Mouse (Mus musculus): ENCODE measurements around the gene Ocln. TPM values are rescaled to one million over a fixed set of nuclear protein-coding genes. Genes with fewer than 3 reads are reported as not detected.

Ocln gene
- polyA plus RNA-seq, 1 experiment = 0.42 TPM

- Histone ChIP-seq H3K36me3 (ENCODE audit: control insufficient read depth, insufficient read depth) (no peaks in the 10 kb centered on the region), H3K4me3 (ENCODE audit: insufficient read depth, poor library complexity, severe bottlenecking) (no peak overlapping the region), H3ac (ENCODE audit: control insufficient read depth, insufficient read length, low read depth) (no peak overlapping the region), H3K27me3 (ENCODE audit: control insufficient read depth, insufficient read depth, insufficient read length) (no peaks in the 10 kb centered on the region), H3K79me2 (ENCODE audit: control insufficient read depth, insufficient read depth) (no peaks in the 10 kb centered on the region), H3K79me3 (ENCODE audit: low read depth) (no peaks in the 10 kb centered on the region)
- TF ChIP-seq USF1 (IDR thresholded peaks at IDR 0.05; ENCODE audit: low read depth) = no peak
- TF ChIP-seq CEBPB (IDR thresholded peaks at IDR 0.05; ENCODE audit: low read depth) = peak; percentile 24
Observed at GRCm38 (mm10) chr13:100525935-100526648, 26.4 kb downstream of the Ocln start.

GRCm38 (mm10) chr13:100524896-100525295 is 27.6 kb downstream of the Ocln start:
- Histone ChIP-seq H3K4me3 (ENCODE audit: insufficient read depth, poor library complexity, severe bottlenecking) (no peak overlapping the region), H3K79me2 (ENCODE audit: control insufficient read depth, insufficient read depth) (no peaks in the 10 kb centered on the region), H3K27me3 (ENCODE audit: control insufficient read depth, insufficient read depth, insufficient read length) (no peaks in the 10 kb centered on the region), H3K36me3 (ENCODE audit: control insufficient read depth, insufficient read depth) (no peaks in the 10 kb centered on the region), H3K79me3 (ENCODE audit: low read depth) (no peaks in the 10 kb centered on the region), H3ac (ENCODE audit: control insufficient read depth, insufficient read length, low read depth) (no peak overlapping the region)
- no peak for TF ChIP-seq CTCF (IDR thresholded peaks at IDR 0.05; ENCODE audit: control insufficient read depth, insufficient read depth, insufficient read length)

GRCm38 (mm10) chr13:100523698-100524097 is 28.8 kb downstream of the Ocln start:
- Histone ChIP-seq H3K27me3 (ENCODE audit: control insufficient read depth, insufficient read depth, insufficient read length) (no peaks in the 10 kb centered on the region), H3K79me2 (ENCODE audit: control insufficient read depth, insufficient read depth) (no peaks in the 10 kb centered on the region), H3K36me3 (ENCODE audit: control insufficient read depth, insufficient read depth) (no peaks in the 10 kb centered on the region), H3K4me3 (ENCODE audit: insufficient read depth, poor library complexity, severe bottlenecking) (no peak overlapping the region), H3K79me3 (ENCODE audit: low read depth) (no peaks in the 10 kb centered on the region), H3ac (ENCODE audit: control insufficient read depth, insufficient read length, low read depth) (no peak overlapping the region)
- TF ChIP-seq USF1 (IDR thresholded peaks at IDR 0.05; ENCODE audit: low read depth) (no peak), CTCF (IDR thresholded peaks at IDR 0.05; ENCODE audit: control insufficient read depth, insufficient read depth, insufficient read length) (no peak), FOSL1 (IDR thresholded peaks at IDR 0.05; ENCODE audit: insufficient read depth, low read length, poor library complexity, severe bottlenecking) (no peak), MYOG (IDR thresholded peaks at IDR 0.05; ENCODE audit: control insufficient read depth, extremely low read depth, insufficient read length) (no peak), MYOD1 (IDR thresholded peaks at IDR 0.05; ENCODE audit: control insufficient read depth, insufficient read length, low read depth) (no peak), CEBPB (IDR thresholded peaks at IDR 0.05; ENCODE audit: low read depth) (no peak), MAX (IDR thresholded peaks at IDR 0.05) (no peak)

- no peaks in the 10 kb centered on the region for H3K27me3 ChIP-seq (ENCODE audit: control insufficient read depth, insufficient read depth, insufficient read length)
- no peaks in the 10 kb centered on the region for H3K79me2 ChIP-seq (ENCODE audit: control insufficient read depth, insufficient read depth)
- TF ChIP-seq MAX (IDR thresholded peaks at IDR 0.05) = peak; percentile 73
- no peak for TF ChIP-seq USF1 (IDR thresholded peaks at IDR 0.05; ENCODE audit: low read depth)
- no peaks in the 10 kb centered on the region for H3K36me3 ChIP-seq (ENCODE audit: control insufficient read depth, insufficient read depth)
- no peak overlapping the region for H3K4me3 ChIP-seq (ENCODE audit: insufficient read depth, poor library complexity, severe bottlenecking)
- H3K79me3 ChIP-seq (ENCODE audit: low read depth) = no peaks in the 10 kb centered on the region
- no peak overlapping the region for H3ac ChIP-seq (ENCODE audit: control insufficient read depth, insufficient read length, low read depth)
Observed at GRCm38 (mm10) chr13:100521724-100522591, 30.6 kb downstream of the Ocln start.

GRCm38 (mm10) chr13:100519162-100519561 is 33.4 kb downstream of the Ocln start:
- Histone ChIP-seq H3K4me3 (ENCODE audit: insufficient read depth, poor library complexity, severe bottlenecking) (no peak overlapping the region), H3ac (ENCODE audit: control insufficient read depth, insufficient read length, low read depth) (no peak overlapping the region), H3K36me3 (ENCODE audit: control insufficient read depth, insufficient read depth) (no peaks in the 10 kb centered on the region), H3K79me2 (ENCODE audit: control insufficient read depth, insufficient read depth) (no peaks in the 10 kb centered on the region), H3K27me3 (ENCODE audit: control insufficient read depth, insufficient read depth, insufficient read length) (no peaks in the 10 kb centered on the region), H3K79me3 (ENCODE audit: low read depth) (no peaks in the 10 kb centered on the region)
- TF ChIP-seq MYOD1 (IDR thresholded peaks at IDR 0.05; ENCODE audit: control insufficient read depth, insufficient read length, low read depth) (no peak), MAX (IDR thresholded peaks at IDR 0.05) (no peak), CTCF (IDR thresholded peaks at IDR 0.05; ENCODE audit: control insufficient read depth, insufficient read depth, insufficient read length) (no peak), FOSL1 (IDR thresholded peaks at IDR 0.05; ENCODE audit: insufficient read depth, low read length, poor library complexity, severe bottlenecking) (no peak), MYOG (IDR thresholded peaks at IDR 0.05; ENCODE audit: control insufficient read depth, extremely low read depth, insufficient read length) (no peak), CEBPB (IDR thresholded peaks at IDR 0.05; ENCODE audit: low read depth) (no peak), USF1 (IDR thresholded peaks at IDR 0.05; ENCODE audit: low read depth) (no peak)

- Histone ChIP-seq H3K79me3 (ENCODE audit: low read depth) (no peaks in the 10 kb centered on the region), H3K36me3 (ENCODE audit: control insufficient read depth, insufficient read depth) (no peaks in the 10 kb centered on the region), H3ac (ENCODE audit: control insufficient read depth, insufficient read length, low read depth) (no peak overlapping the region), H3K4me3 (ENCODE audit: insufficient read depth, poor library complexity, severe bottlenecking) (no peak overlapping the region), H3K79me2 (ENCODE audit: control insufficient read depth, insufficient read depth) (no peaks in the 10 kb centered on the region), H3K27me3 (ENCODE audit: control insufficient read depth, insufficient read depth, insufficient read length) (no peaks in the 10 kb centered on the region)
- no peak for TF ChIP-seq FOSL1 (IDR thresholded peaks at IDR 0.05; ENCODE audit: insufficient read depth, low read length, poor library complexity, severe bottlenecking)
- TF ChIP-seq CEBPB (IDR thresholded peaks at IDR 0.05; ENCODE audit: low read depth) = no peak
- TF ChIP-seq MAX (IDR thresholded peaks at IDR 0.05) = no peak
- TF ChIP-seq MYOG (IDR thresholded peaks at IDR 0.05; ENCODE audit: control insufficient read depth, extremely low read depth, insufficient read length) = no peak
- TF ChIP-seq MYOD1 (IDR thresholded peaks at IDR 0.05; ENCODE audit: control insufficient read depth, insufficient read length, low read depth) = no peak
- no peak for TF ChIP-seq USF1 (IDR thresholded peaks at IDR 0.05; ENCODE audit: low read depth)
- no peak for TF ChIP-seq CTCF (IDR thresholded peaks at IDR 0.05; ENCODE audit: control insufficient read depth, insufficient read depth, insufficient read length)
Observed at GRCm38 (mm10) chr13:100518191-100518590, 34.3 kb downstream of the Ocln start.

All from C2C12 (cell line).